Mouse (Mus musculus) forebrain, embryonic 14.5 days (tissue): ENCODE measurements around the gene Shc1. TPM values are rescaled to one million over a fixed set of nuclear protein-coding genes. Genes with fewer than 3 reads are reported as not detected.

Experiments
- ATAC-seq: fragments of 200-750 bp; cut with Nextera tagmentation; 2 replicates; pipeline ENCODE4 v1.8.0; 2017; ENCODE audit warnings: mild to moderate bottlenecking, moderate library complexity
- DNase-seq: peaks from one replicate; pipeline ENCODE4 v3.0.0-alpha.2; 2015; ENCODE audit warnings: low spot score
- H3K27ac ChIP-seq: fragments of 300-500 bp; sonication (generic); 2 replicates; pipeline ENCODE4 v1.5.1; 2014; ENCODE audit warnings: low read depth, mild to moderate bottlenecking, control low read depth, low read length, moderate library complexity
- H3K27me3 ChIP-seq: fragments of 300-500 bp; sonication (generic); replicated peaks from 2 replicates; pipeline ENCODE4 v1.6.1; 2014; ENCODE audit warnings: low read length, control low read depth, mixed read lengths; ENCODE audit not compliant: control insufficient read depth, insufficient read depth
- H3K36me3 ChIP-seq: fragments of 300-500 bp; sonication (generic); 2 replicates; pipeline ENCODE4 v1.6.1; 2014; ENCODE audit warnings: low read length, control low read depth; ENCODE audit not compliant: control insufficient read depth, insufficient read depth
- H3K4me1 ChIP-seq: fragments of 300-500 bp; sonication (generic); 2 replicates; pipeline ENCODE4 v1.6.1; 2014; ENCODE audit warnings: antibody characterized with exemption, low read length, control low read depth; ENCODE audit not compliant: control insufficient read depth, insufficient read depth
- H3K4me2 ChIP-seq: fragments of 300-500 bp; sonication (generic); 2 replicates; pipeline ENCODE4 v1.6.1; 2014; ENCODE audit warnings: mild to moderate bottlenecking, control low read depth, low read length
- H3K4me3 ChIP-seq: fragments of 300-500 bp; sonication (generic); 2 replicates; pipeline ENCODE4 v1.5.1; 2014; ENCODE audit warnings: low read depth, low read length, control low read depth
- H3K9ac ChIP-seq: fragments of 300-500 bp; sonication (generic); 2 replicates; pipeline ENCODE4 v1.6.1; 2014; ENCODE audit warnings: mild to moderate bottlenecking, low read length, control low read depth, moderate library complexity
- H3K9me3 ChIP-seq: fragments of 300-500 bp; sonication (generic); replicated peaks from 2 replicates; pipeline ENCODE4 v1.6.1; 2016; ENCODE audit warnings: low read length, control low read depth, mixed read lengths; ENCODE audit not compliant: control insufficient read depth
- WGBS: fragments of 180-500 bp; shearing (Covaris S2); extraction: QIAGEN DNeasy Blood & Tissue Kit; methylation state at CpG from one replicate; pipeline ENCODE4 v1.1.7; 2014; 5-methylcytosine and 5-hydroxymethylcytosine counted together
- polyA plus RNA-seq: library from polyadenylated mRNA; unstranded; fragments of >200 nt; fragmentation: Nextera tagmentation; extraction: Ambion mirVana; gene quantifications from 2 replicates; pipeline ENCODE4 v1.2.1, GENCODE M21; 2014

Shc1 gene
- polyA plus RNA-seq, 1 experiment from 2014 or later: 9.9 TPM

DNA sequence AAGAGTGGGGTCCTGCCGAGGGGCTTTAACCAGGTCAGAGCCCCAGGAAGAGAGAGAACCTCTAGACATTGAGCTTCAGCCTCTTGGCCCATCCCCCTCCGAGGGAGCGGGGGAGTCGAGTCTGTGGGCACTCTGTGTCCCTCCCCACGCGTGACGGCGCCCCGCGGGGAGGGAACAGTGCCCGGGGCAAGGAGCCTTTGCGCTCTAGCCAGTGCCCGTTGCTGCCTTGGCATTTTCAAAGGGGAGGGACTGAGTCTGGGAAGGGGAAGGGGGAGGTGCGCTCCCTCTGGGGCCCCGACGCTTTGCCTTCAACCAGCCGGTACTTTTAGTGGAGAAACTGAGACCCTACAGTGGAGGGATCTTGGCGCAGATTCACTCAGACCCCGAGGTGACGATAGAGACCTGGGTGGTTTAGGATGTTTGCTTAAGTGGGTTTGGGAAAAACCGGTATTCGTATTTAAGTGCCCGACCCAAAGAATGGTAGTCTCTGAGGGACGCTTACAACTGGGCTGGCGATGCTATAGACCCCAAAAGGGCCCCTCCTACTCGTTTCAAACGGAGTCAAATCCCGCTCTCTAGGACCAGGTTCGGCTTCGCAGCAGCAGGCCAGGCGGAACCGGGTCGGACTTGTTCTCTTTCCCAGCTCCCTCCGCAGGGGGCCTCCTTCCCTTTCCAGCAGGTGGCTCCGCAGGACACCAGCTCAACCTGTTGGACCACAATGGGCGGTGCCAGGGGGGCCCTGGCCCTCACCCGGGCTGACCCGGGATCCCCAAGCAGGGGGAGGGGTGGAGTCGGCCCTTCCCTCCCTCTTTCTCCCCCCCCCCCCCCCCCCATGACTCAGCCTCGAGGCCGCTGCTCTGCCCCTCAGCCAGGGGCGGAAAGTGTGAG, 24.0 kb upstream of the Shc1 start, which contains the start of gene Zbtb7b:
Gene Zbtb7b, minus strand, starts transcription at position 771 of the 888 bp plus-strand sequence.
- peak within 1 kb of the TSS; percentile 51 for H3K9ac ChIP-seq
- ATAC-seq: peak; percentile 54
- peak within 1 kb of the TSS; percentile 37 for H3K4me3 ChIP-seq
- peak within 1 kb of the TSS; percentile 99 for H3K4me2 ChIP-seq
- H3K27me3 ChIP-seq: peaks cover 18% of the 10 kb centered on the region
- H3K9me3 ChIP-seq: no peaks in the 10 kb centered on the region
- H3K4me1 ChIP-seq: peaks cover 44% of the 10 kb centered on the region
- peak within 1 kb of the TSS; percentile 49; the same call in 1 of the 2 replicates for H3K27ac ChIP-seq
- DNase-seq: peak; percentile 65
- H3K36me3 ChIP-seq: no peaks in the 10 kb centered on the region
- under 1% methylated on average over 39 of the region's 42 CpGs for WGBS

DNA sequence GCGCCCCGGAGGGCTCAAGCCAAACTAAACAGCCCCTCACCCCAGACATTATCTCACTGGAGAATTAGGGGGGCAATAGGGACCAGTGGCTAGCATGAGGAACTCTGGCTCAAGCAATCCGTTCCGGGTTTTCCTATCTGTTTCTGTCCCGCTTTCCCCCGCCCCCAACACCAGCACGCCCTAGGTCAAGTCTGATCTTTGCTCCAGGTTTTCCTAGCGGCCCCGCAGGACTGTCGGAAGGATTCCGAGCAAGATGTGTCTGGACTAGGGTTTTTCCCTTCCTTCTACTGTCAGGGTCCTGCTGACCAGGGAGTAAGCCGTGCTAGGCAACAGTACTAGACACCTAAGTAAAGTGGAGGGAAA, 23.4 kb upstream of the Shc1 start:
- Histone ChIP-seq H3K27ac (no peak overlapping the region; the same call in 1 of the 2 replicates), H3K36me3 (no peaks in the 10 kb centered on the region), H3K4me1 (peaks cover 44% of the 10 kb centered on the region), H3K4me3 (peak overlapping the region; percentile 36), H3K27me3 (peaks cover 18% of the 10 kb centered on the region), H3K4me2 (peak overlapping the region; percentile 99), H3K9ac (peak overlapping the region; percentile 51), H3K9me3 (no peaks in the 10 kb centered on the region)
- DNase-seq (peak; percentile 82), ATAC-seq (no peak)
- under 1% methylated on average over 10 of the region's 12 CpGs for WGBS

DNA sequence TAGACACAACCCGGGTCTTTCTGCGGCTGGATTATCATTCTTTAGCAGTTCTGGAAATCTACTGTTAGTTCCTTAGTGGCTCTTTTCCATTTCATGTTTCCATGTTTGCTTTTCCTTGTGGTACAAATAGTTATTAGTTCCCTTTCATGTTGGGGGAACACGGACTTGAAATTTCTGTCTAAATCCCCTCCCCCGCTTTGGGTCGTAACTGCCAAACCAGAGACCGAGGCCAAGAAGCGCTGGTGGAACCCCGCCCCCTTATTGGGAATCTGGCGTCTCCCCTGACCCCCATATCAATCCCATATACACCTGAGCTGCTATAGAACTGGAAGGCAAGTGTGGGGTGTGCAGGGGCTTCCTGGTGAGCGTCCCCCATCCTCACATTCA, 22.8 kb upstream of the Shc1 start:
- ATAC-seq: no peak
- Histone ChIP-seq H3K4me3 (peak overlapping the region; percentile 37), H3K4me2 (peak overlapping the region; percentile 99), H3K4me1 (peaks cover 44% of the 10 kb centered on the region), H3K9ac (no peak overlapping the region), H3K27ac (no peak overlapping the region), H3K27me3 (peaks cover 18% of the 10 kb centered on the region), H3K36me3 (no peaks in the 10 kb centered on the region), H3K9me3 (no peaks in the 10 kb centered on the region)
- DNase-seq: no peak
- WGBS: 4% methylated on average over 10 of the region's 10 CpGs

DNA sequence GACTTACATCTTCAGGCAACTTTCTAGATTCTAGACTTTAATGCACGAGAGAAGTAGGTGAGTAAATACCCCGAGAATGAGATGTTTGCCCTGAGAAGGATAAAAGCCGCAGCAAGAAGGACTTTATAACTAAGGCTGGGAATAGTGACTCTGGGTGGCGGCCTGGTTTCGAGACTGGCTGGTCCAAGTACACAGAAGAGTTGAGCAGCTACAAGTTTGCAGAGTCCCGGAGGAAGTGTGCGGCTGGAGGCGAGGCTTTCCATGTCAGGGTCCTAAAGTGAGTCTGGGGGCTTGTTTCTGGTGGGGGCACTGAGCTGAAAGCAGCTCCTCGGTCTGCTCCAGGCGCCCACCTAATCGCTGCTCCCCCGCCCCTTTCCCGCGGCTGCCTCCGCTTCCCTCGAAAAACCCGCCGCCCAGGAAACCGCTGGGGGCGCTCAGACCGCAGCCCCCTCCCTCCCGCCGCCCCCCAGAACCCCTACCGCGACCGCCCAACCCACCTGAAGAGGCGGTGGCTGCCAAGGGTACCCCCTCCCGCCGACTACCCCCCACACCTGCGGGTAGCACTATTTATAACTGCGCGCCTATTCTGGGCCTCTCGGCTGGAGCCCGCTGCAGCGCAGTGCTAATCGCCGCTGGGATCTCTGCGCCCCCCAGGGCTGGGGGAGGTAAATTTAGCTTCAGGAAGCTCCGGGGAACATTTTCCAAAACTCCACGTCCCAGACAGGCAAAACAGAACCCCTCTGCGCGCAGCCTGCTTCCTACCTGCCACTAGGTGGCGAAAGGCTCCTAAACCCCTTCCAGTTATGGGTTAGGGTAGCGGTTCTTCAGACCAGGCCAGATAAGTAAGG, 22.2 kb upstream of the Shc1 start:
- H3K9me3 ChIP-seq: no peaks in the 10 kb centered on the region
- H3K9ac ChIP-seq: peak overlapping the region; percentile 61
- peaks cover under 1% of the 10 kb centered on the region; the same call in 1 of the 2 replicates for H3K36me3 ChIP-seq
- ATAC-seq (no peak), DNase-seq (peak; percentile 83)
- H3K27me3 ChIP-seq: peaks cover 18% of the 10 kb centered on the region
- H3K4me2 ChIP-seq: peak overlapping the region; percentile 99
- H3K27ac ChIP-seq: no peak overlapping the region
- H3K4me1 ChIP-seq: peaks cover 38% of the 10 kb centered on the region
- H3K4me3 ChIP-seq: peak overlapping the region; percentile 37
- WGBS: 1% methylated on average over 44 of the region's 44 CpGs

DNA sequence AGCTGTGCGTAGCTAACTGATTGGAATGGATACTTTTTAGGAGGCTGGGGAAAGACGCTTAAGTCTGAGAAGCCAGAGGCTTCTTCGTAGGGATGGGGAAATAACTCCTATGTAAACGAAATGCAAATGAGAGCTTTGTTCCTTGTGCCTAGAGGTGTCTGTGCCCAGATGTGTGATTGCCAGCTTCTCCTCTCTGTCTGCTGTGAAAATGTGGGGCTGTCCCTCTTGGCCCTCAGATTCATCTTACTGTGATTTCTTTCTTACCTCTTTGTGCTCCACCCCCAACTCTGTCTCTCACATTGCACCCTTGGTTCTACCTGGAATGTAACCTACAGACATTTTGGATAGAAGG, 21.6 kb upstream of the Shc1 start:
- H3K36me3 ChIP-seq: peaks cover 6% of the 10 kb centered on the region
- DNase-seq: no peak
- ATAC-seq: no peak
- H3K4me2 ChIP-seq: peak overlapping the region; percentile 99
- WGBS: under 1% methylated on average over 4 of the region's 4 CpGs
- H3K27me3 ChIP-seq: peaks cover 18% of the 10 kb centered on the region
- no peak overlapping the region; the same call in 1 of the 2 replicates for H3K4me3 ChIP-seq
- no peaks in the 10 kb centered on the region for H3K9me3 ChIP-seq
- peaks cover 32% of the 10 kb centered on the region for H3K4me1 ChIP-seq
- H3K27ac ChIP-seq: no peak overlapping the region
- peak overlapping the region; percentile 61; the same call in 1 of the 2 replicates for H3K9ac ChIP-seq

DNA sequence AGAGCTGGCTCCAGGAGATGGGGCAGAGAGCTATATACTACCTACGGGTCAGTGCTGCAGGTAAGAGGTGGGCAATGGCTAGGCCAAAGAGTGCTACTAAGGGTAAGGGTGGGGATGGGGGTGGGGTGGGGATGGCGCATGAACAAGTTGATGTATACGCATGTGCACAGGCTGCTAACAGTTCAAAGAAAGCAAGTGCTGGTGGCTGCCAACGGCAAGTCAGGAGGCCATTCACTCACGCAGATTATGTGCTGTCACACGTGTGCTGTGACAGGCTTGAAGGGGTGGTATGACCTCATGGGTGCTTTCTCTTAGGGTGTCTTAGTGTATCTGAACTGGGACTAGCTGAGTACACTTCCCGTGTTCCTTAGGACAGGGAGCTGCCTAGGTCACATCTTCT, 16.9 kb upstream of the Shc1 start:
- Histone ChIP-seq H3K9me3 (no peaks in the 10 kb centered on the region), H3K4me3 (no peak overlapping the region), H3K4me1 (no peaks in the 10 kb centered on the region), H3K27ac (no peak overlapping the region), H3K4me2 (no peak overlapping the region), H3K27me3 (no peaks in the 10 kb centered on the region), H3K9ac (no peak overlapping the region), H3K36me3 (peaks cover 47% of the 10 kb centered on the region)
- 93% methylated on average over 7 of the region's 7 CpGs for WGBS
- DNase-seq (no peak), ATAC-seq (no peak)

DNA sequence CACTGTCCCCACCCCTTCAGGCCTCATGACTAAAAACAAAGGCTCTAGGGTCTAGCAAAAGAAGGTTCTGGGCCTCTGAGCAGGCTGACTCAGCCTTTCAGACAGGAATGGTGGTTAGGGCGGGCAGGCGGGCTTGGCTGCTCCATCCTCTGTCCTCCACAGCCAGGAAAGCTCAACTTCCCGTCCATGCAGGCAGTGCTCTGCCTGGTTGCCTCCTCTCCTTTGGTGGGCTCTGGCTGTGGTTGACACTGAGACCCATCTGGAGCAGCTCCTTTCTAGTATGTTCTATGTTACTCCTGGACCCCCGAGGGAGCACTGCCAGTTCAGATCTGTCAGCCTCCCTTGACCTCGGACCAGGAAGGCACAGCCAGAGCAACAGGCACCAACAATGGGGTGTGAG, 15.6 kb upstream of the Shc1 start, which contains the start of gene Lenep:
Gene Lenep, minus strand, starts transcription at position 101 of the 400 bp plus-strand sequence.
- Histone ChIP-seq H3K4me2 (no peak within 1 kb of the TSS), H3K4me1 (no peaks in the 10 kb centered on the region), H3K27ac (no peak within 1 kb of the TSS), H3K27me3 (no peaks in the 10 kb centered on the region), H3K36me3 (peaks cover 51% of the 10 kb centered on the region), H3K4me3 (no peak within 1 kb of the TSS), H3K9me3 (no peaks in the 10 kb centered on the region), H3K9ac (no peak within 1 kb of the TSS)
- DNase-seq: no peak
- 69% methylated on average over 5 of the region's 5 CpGs for WGBS
- no peak for ATAC-seq

DNA sequence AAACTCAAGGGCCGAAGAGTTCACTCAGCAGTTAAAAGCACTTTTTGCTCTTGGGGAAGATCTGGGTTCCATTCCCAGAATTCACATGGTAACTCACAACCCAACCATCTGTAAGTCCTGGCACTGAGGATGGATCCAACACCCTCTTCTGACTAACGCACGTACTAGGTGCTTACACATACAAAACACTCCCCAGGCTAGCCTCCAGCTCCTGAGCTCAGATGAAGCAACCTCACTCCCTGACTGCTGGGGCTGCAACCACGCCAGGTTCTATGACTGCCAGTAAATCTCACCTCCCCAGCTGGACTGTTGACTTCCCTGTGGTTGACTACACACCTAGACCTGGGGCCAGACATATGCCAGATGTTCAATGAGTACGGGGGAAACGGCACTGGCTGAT, 11.4 kb upstream of the Shc1 start:
- no peak for DNase-seq
- 92% methylated on average over 6 of the region's 6 CpGs for WGBS
- Histone ChIP-seq H3K4me2 (no peak overlapping the region), H3K9ac (no peak overlapping the region), H3K27me3 (no peaks in the 10 kb centered on the region), H3K4me1 (peaks cover 6% of the 10 kb centered on the region), H3K9me3 (no peaks in the 10 kb centered on the region), H3K4me3 (no peak overlapping the region), H3K27ac (no peak overlapping the region), H3K36me3 (peaks cover 45% of the 10 kb centered on the region)
- ATAC-seq: no peak
